Mouse (Mus musculus): ENCODE data around the gene Mrpl38. TPM values are rescaled to one million over a fixed set of nuclear protein-coding genes. Genes with fewer than 3 reads are reported as not detected.
A peak's percentile ranks its signal among the peaks of the same experiment; 100 is the strongest.
"Not testable (repeated sequence)": the region's sequence is repeated elsewhere in the genome, so short reads cannot be mapped to it uniquely, and the experiment has no call there.

Mrpl38 gene
- polyA plus RNA-seq, 1 experiment, result 69.3 TPM

DNA sequence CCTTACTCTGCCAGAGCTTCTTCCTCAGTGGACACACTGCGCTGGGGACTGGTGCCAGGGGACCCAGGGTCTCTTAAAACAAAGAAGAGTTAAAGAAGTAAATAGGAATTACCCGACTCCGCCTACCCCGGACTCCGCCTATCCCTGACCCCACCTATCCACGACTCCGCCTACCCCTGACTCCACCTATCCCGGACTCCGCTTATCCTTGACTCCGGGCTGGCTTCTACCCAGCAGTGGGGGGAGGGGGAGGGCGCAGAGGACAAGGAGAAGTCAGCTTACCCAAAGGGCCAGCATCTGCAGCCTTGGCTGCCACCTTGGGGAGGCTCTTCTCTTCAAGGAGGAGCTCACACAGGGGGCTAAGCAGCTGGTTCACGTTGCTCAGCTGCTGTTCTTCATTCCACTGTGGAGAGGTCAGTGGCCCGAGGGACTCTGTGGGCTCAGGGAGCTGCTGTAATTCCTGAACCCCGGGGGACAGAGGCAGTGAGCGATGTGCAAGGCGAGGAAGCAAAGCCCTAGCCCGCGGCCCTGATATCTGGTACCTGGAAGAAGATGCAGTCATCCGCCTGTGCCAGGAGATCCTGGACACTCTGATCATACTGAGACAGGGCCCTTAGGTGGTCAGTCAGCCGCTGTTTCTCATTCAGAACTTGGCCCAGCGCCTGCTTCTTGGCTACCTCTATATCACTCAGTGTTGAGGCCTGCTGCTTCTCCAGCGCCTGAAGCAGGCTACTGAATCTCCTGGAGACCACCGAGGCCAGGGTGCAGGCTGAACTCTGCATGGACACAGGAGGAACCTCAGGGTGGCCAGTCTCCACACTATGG is 11.3 kb downstream of the Mrpl38 start, which contains the start of gene Trim47:
Gene Trim47 (minus strand): TSS at position 55 of the 825 bp plus-strand sequence.
- no peak within 1 kb of the TSS; the same call in 1 of the 2 replicates for H3K9ac ChIP-seq (ENCODE audit: low read depth, poor library complexity, severe bottlenecking)
- H3K9me3 ChIP-seq (replicated peaks; ENCODE audit: control insufficient read depth, insufficient read depth, low read length, poor library complexity, severe bottlenecking), result no peaks in the 10 kb centered on the region
- peaks cover 3% of the 10 kb centered on the region for H3K4me1 ChIP-seq (ENCODE audit: control insufficient read depth, insufficient read depth, low read length)
- no peak within 1 kb of the TSS for H3K27ac ChIP-seq (ENCODE audit: insufficient read depth, low read length)
- TF ChIP-seq CTCF (IDR thresholded peaks at IDR 0.05; ENCODE audit: low read depth, low read length), result no peak
- no peak for TF ChIP-seq EP300 (IDR thresholded peaks at IDR 0.05; ENCODE audit: insufficient read depth, low read depth, low read length)
- no peak for TF ChIP-seq POLR2A (IDR thresholded peaks at IDR 0.05; ENCODE audit: insufficient read depth, low read length)
- no peaks in the 10 kb centered on the region for H3K27me3 ChIP-seq (ENCODE audit: control insufficient read depth, insufficient read depth, low read length, poor library complexity, severe bottlenecking)
- peak within 1 kb of the TSS; percentile 43 for H3K4me3 ChIP-seq (ENCODE audit: low read depth, low read length)
- H3K36me3 ChIP-seq (ENCODE audit: control insufficient read depth, insufficient read depth, low read length, poor library complexity, severe bottlenecking), result peaks cover 7% of the 10 kb centered on the region

GRCm38 (mm10) chr11:116126261-116126660 is 12.4 kb downstream of the Mrpl38 start:
- no peaks in the 10 kb centered on the region for H3K36me3 ChIP-seq (ENCODE audit: control insufficient read depth, insufficient read depth, low read length, poor library complexity, severe bottlenecking)
- H3K9me3 ChIP-seq (replicated peaks; ENCODE audit: control insufficient read depth, insufficient read depth, low read length, poor library complexity, severe bottlenecking), result no peaks in the 10 kb centered on the region
- no peak overlapping the region for H3K27ac ChIP-seq (ENCODE audit: insufficient read depth, low read length)
- TF ChIP-seq POLR2A (IDR thresholded peaks at IDR 0.05; ENCODE audit: insufficient read depth, low read length) (no peak), EP300 (IDR thresholded peaks at IDR 0.05; ENCODE audit: insufficient read depth, low read depth, low read length) (no peak), CTCF (IDR thresholded peaks at IDR 0.05; ENCODE audit: low read depth, low read length) (no peak)
- H3K4me3 ChIP-seq (ENCODE audit: low read depth, low read length), result no peak overlapping the region
- peaks cover 3% of the 10 kb centered on the region for H3K4me1 ChIP-seq (ENCODE audit: control insufficient read depth, insufficient read depth, low read length)
- H3K9ac ChIP-seq (ENCODE audit: low read depth, poor library complexity, severe bottlenecking), result no peak overlapping the region
- no peaks in the 10 kb centered on the region for H3K27me3 ChIP-seq (ENCODE audit: control insufficient read depth, insufficient read depth, low read length, poor library complexity, severe bottlenecking)

GRCm38 (mm10) chr11:116121731-116122245 is 16.9 kb downstream of the Mrpl38 start:
- not testable (repeated sequence) for H3K36me3 ChIP-seq (ENCODE audit: control insufficient read depth, insufficient read depth, low read length, poor library complexity, severe bottlenecking); H3K9ac ChIP-seq (ENCODE audit: low read depth, poor library complexity, severe bottlenecking); H3K9me3 ChIP-seq (replicated peaks; ENCODE audit: control insufficient read depth, insufficient read depth, low read length, poor library complexity, severe bottlenecking); H3K27ac ChIP-seq (ENCODE audit: insufficient read depth, low read length); H3K4me3 ChIP-seq (ENCODE audit: low read depth, low read length); H3K4me1 ChIP-seq (ENCODE audit: control insufficient read depth, insufficient read depth, low read length); H3K27me3 ChIP-seq (ENCODE audit: control insufficient read depth, insufficient read depth, low read length, poor library complexity, severe bottlenecking)

GRCm38 (mm10) chr11:116117819-116118218 is 20.8 kb downstream of the Mrpl38 start:
- no peak overlapping the region for H3K4me3 ChIP-seq (ENCODE audit: low read depth, low read length)
- H3K36me3 ChIP-seq (ENCODE audit: control insufficient read depth, insufficient read depth, low read length, poor library complexity, severe bottlenecking), result no peaks in the 10 kb centered on the region
- H3K4me1 ChIP-seq (ENCODE audit: control insufficient read depth, insufficient read depth, low read length), result peaks cover 3% of the 10 kb centered on the region
- TF ChIP-seq EP300 (IDR thresholded peaks at IDR 0.05; ENCODE audit: insufficient read depth, low read depth, low read length), result no peak
- no peak for TF ChIP-seq POLR2A (IDR thresholded peaks at IDR 0.05; ENCODE audit: insufficient read depth, low read length)
- peak; percentile 6 for TF ChIP-seq CTCF (IDR thresholded peaks at IDR 0.05; ENCODE audit: low read depth, low read length)
- no peak overlapping the region for H3K27ac ChIP-seq (ENCODE audit: insufficient read depth, low read length)
- no peak overlapping the region for H3K9ac ChIP-seq (ENCODE audit: low read depth, poor library complexity, severe bottlenecking)
- no peaks in the 10 kb centered on the region for H3K27me3 ChIP-seq (ENCODE audit: control insufficient read depth, insufficient read depth, low read length, poor library complexity, severe bottlenecking)
- no peaks in the 10 kb centered on the region for H3K9me3 ChIP-seq (replicated peaks; ENCODE audit: control insufficient read depth, insufficient read depth, low read length, poor library complexity, severe bottlenecking)

DNA sequence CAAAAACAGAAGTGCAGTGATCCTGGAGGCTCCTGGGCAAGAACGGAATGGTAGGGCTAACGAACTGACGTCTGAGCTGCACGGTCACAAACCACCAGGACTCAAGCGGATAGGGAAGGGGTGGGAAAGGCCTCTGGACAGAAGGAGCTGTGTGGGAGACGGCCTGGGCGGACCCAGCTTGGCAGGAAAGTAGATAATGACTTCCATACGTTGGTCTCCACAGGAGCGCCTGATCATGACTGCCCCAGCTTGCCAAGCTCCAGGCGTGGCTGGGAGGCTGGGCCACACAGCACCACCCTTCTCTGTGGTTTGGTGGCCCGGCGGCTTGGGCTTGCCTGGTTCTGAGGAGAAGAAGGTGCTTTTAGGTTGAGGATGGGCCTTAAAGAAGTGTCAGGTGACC is 21.4 kb downstream of the Mrpl38 start:
- H3K27me3 ChIP-seq (ENCODE audit: control insufficient read depth, insufficient read depth, low read length, poor library complexity, severe bottlenecking), result no peaks in the 10 kb centered on the region
- no peak overlapping the region for H3K4me3 ChIP-seq (ENCODE audit: low read depth, low read length)
- H3K9me3 ChIP-seq (replicated peaks; ENCODE audit: control insufficient read depth, insufficient read depth, low read length, poor library complexity, severe bottlenecking), result no peaks in the 10 kb centered on the region
- H3K4me1 ChIP-seq (ENCODE audit: control insufficient read depth, insufficient read depth, low read length), result peaks cover 3% of the 10 kb centered on the region
- H3K27ac ChIP-seq (ENCODE audit: insufficient read depth, low read length), result no peak overlapping the region
- no peaks in the 10 kb centered on the region for H3K36me3 ChIP-seq (ENCODE audit: control insufficient read depth, insufficient read depth, low read length, poor library complexity, severe bottlenecking)
- TF ChIP-seq CTCF (IDR thresholded peaks at IDR 0.05; ENCODE audit: low read depth, low read length) (no peak), EP300 (IDR thresholded peaks at IDR 0.05; ENCODE audit: insufficient read depth, low read depth, low read length) (no peak)
- no peak overlapping the region for H3K9ac ChIP-seq (ENCODE audit: low read depth, poor library complexity, severe bottlenecking)

DNA sequence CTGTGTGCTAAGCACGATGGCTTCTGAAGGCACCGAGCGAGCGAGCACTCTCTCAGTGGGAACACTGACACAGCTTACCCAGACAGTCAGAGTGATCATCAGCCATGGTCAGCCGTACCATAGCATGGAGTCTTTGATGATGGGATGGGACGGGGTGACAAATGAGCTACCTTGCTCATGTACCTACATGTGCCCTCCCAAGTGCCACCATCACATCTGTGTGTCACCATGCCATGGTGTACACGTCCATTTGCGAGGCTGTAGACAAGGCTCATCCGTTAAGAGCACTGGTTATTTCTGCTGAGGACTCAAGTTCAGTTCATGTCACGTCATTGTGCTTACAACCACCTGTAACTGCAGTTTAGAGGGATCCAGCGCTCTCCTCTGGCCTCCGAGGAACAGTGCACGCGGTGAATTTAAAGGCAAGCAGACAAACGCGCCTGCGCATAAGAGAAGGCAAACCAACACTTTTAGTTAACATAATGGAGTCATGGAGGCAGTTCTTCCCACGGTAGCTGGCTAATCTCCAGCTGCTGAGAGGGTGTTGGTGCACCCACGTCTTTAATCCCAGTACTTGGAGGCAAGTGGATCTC is 27.0 kb downstream of the Mrpl38 start:
- Histone ChIP-seq H3K4me3 (ENCODE audit: low read depth, low read length) (no peak overlapping the region), H3K4me1 (ENCODE audit: control insufficient read depth, insufficient read depth, low read length) (peaks cover 3% of the 10 kb centered on the region), H3K9ac (ENCODE audit: low read depth, poor library complexity, severe bottlenecking) (no peak overlapping the region), H3K36me3 (ENCODE audit: control insufficient read depth, insufficient read depth, low read length, poor library complexity, severe bottlenecking) (no peaks in the 10 kb centered on the region), H3K9me3 (replicated peaks; ENCODE audit: control insufficient read depth, insufficient read depth, low read length, poor library complexity, severe bottlenecking) (no peaks in the 10 kb centered on the region), H3K27me3 (ENCODE audit: control insufficient read depth, insufficient read depth, low read length, poor library complexity, severe bottlenecking) (peaks cover 11% of the 10 kb centered on the region), H3K27ac (ENCODE audit: insufficient read depth, low read length) (no peak overlapping the region)
- TF ChIP-seq POLR2A (IDR thresholded peaks at IDR 0.05; ENCODE audit: insufficient read depth, low read length), result no peak
- TF ChIP-seq CTCF (IDR thresholded peaks at IDR 0.05; ENCODE audit: low read depth, low read length), result peak; percentile 29
- TF ChIP-seq EP300 (IDR thresholded peaks at IDR 0.05; ENCODE audit: insufficient read depth, low read depth, low read length), result no peak
